In the genomic region with DNA sequence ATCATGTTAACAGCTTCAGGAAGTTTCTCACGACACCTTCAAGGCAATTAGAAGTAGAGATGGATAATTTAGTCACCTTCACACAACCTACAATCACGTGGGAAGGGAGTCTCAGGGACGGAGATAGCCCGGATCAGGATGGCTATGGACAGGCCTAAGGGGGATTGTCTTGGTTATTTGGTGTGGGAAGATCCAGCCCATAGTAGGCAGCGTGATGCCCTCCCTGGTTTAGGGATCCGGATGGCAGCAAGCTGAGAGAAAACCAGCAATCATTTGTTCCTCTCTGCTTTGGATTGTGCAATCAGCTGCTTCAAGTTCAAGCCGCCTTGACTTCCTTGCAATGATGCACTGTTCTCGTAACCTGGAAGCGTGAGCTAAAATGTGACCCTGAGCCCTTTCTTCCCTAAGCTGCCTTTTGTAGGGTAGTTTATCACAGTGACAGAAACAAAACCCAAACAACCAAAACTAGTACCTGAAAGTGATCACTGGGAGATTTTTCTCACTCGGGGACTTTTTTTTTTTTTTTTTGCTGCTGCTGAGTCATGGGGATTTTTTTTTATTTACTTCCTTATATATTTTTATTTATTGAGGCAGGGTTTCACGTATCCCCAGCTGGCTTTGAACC, we compare ENCODE assay signal across 11 mouse cellular contexts. TPM values are rescaled to one million over a fixed set of nuclear protein-coding genes. Genes with fewer than 3 reads are reported as not detected.
DNase-seq lines count a peak whose midpoint lies in the region; ATAC-seq and TF ChIP-seq lines count a peak whose summit lies in the region.
"Had no signal": no experiment of that assay in that cellular context is flagged by ENCODE, and none has a peak within 500 bp of the region (broad histone marks: within the 10 kb centered on the region; RNA-seq: fewer than 3 reads in every experiment).

No protein-coding gene starts in this region.

- WGBS in embryonic facial prominence, embryonic 14.5 days = 70% methylated on average over 11 of the region's 11 CpGs
- 72% methylated on average over 11 of the region's 11 CpGs for WGBS in embryonic facial prominence, embryonic 10.5 days
- WGBS in midbrain, embryonic 15.5 days = 69% methylated on average over 11 of the region's 11 CpGs

- no peak overlapping the region for H3K27ac ChIP-seq in embryonic facial prominence, embryonic 14.5 days (replicated peaks; ENCODE audit: low read depth, low read length)
- H3K27ac ChIP-seq in embryonic facial prominence, embryonic 10.5 days (replicated peaks) = no peak overlapping the region
- H3K27ac ChIP-seq in layer of hippocampus, adult 2 months = peak overlapping the region; percentile 71
- H3K27ac ChIP-seq in midbrain, embryonic 15.5 days = no peak overlapping the region
- H3K27ac ChIP-seq: hindbrain, embryonic 10.5 days had no signal

- no peaks in the 10 kb centered on the region for H3K36me3 ChIP-seq in embryonic facial prominence, embryonic 14.5 days (ENCODE audit: control insufficient read depth, insufficient read depth, low read length)
- H3K36me3 ChIP-seq in embryonic facial prominence, embryonic 10.5 days (replicated peaks) = no peaks in the 10 kb centered on the region
- H3K36me3 ChIP-seq in megakaryocyte, embryonic 14.5 days (replicated peaks; ENCODE audit: low read length) = peaks cover 16% of the 10 kb centered on the region
- H3K36me3 ChIP-seq in midbrain, embryonic 15.5 days (replicated peaks) = no peaks in the 10 kb centered on the region
- H3K36me3 ChIP-seq: hindbrain, embryonic 10.5 days had no signal

- no peaks in the 10 kb centered on the region for H3K9me3 ChIP-seq in embryonic facial prominence, embryonic 14.5 days (ENCODE audit: control insufficient read depth, low read length)
- no peaks in the 10 kb centered on the region for H3K9me3 ChIP-seq in embryonic facial prominence, embryonic 10.5 days
- H3K9me3 ChIP-seq in megakaryocyte, embryonic 14.5 days = no peaks in the 10 kb centered on the region
- H3K9me3 ChIP-seq in midbrain, embryonic 15.5 days = no peaks in the 10 kb centered on the region
- H3K9me3 ChIP-seq: hindbrain, embryonic 10.5 days had no signal

- H3K4me3 ChIP-seq in embryonic facial prominence, embryonic 14.5 days (ENCODE audit: low read depth, low read length) = no peak overlapping the region
- no peak overlapping the region; the same call in 1 of the 2 replicates for H3K4me3 ChIP-seq in embryonic facial prominence, embryonic 10.5 days
- no peak overlapping the region for H3K4me3 ChIP-seq in layer of hippocampus, adult 2 months
- peak overlapping the region; percentile 94 for H3K4me3 ChIP-seq in megakaryocyte, embryonic 14.5 days (replicated peaks)
- H3K4me3 ChIP-seq in midbrain, embryonic 15.5 days = no peak overlapping the region

- intact Hi-C loops in left cerebral cortex, postnatal 14 days (cut with DNase I) = no loop called here

- H3K4me2 ChIP-seq in embryonic facial prominence, embryonic 14.5 days (ENCODE audit: low read depth, low read length) = peak overlapping the region; percentile 62; the same call in 1 of the 2 replicates
- no peak overlapping the region for H3K4me2 ChIP-seq in midbrain, embryonic 15.5 days

- no peak for ATAC-seq in embryonic facial prominence, embryonic 14.5 days (ENCODE audit: low read depth)
- ATAC-seq in midbrain, embryonic 15.5 days (replicated peaks) = no peak

- DNase-seq in embryonic facial prominence, embryonic 14.5 days (ENCODE audit: low spot score) = no peak
- no peak for DNase-seq in embryonic facial prominence, embryonic 10.5 days (ENCODE audit: low spot score)
- no peak for DNase-seq in layer of hippocampus, adult 2 months (ENCODE audit: low spot score in 2 of 2)
- DNase-seq in layer of hippocampus, adult 8-10 months (ENCODE audit: low spot score in 2 of 2) = no peak
- peak; percentile 88 for DNase-seq in induced T-regulatory cell, adult 2 months (ENCODE audit: low read depth)
- no peak for DNase-seq in left cerebral cortex, postnatal 14 days (ENCODE audit: low spot score in 2 of 2)
- DNase-seq: cerebellum, adult 9-11 months; right cerebral cortex, postnatal 4 days had no signal

- H3K9ac ChIP-seq in embryonic facial prominence, embryonic 14.5 days (ENCODE audit: low read depth, low read length) = no peak overlapping the region
- H3K9ac ChIP-seq in midbrain, embryonic 15.5 days = no peak overlapping the region

- no peak for TF ChIP-seq CTCF in layer of hippocampus, adult 2 months (conservative IDR thresholded peaks at IDR 0.05)

- H3K27me3 ChIP-seq in embryonic facial prominence, embryonic 14.5 days (replicated peaks; ENCODE audit: control insufficient read depth, insufficient read depth, low read length) = peaks cover 5% of the 10 kb centered on the region
- H3K27me3 ChIP-seq in embryonic facial prominence, embryonic 10.5 days (replicated peaks; ENCODE audit: low read depth, poor library complexity, severe bottlenecking) = peaks cover 30% of the 10 kb centered on the region
- H3K27me3 ChIP-seq in megakaryocyte, embryonic 14.5 days (replicated peaks) = no peaks in the 10 kb centered on the region
- 0 out of 2 replicates have a peak, but pooled peaks cover 8% of the 10 kb centered on the region for H3K27me3 ChIP-seq in midbrain, embryonic 15.5 days (replicated peaks)

- peaks cover 7% of the 10 kb centered on the region; the same call in 1 of the 2 replicates for H3K4me1 ChIP-seq in embryonic facial prominence, embryonic 14.5 days (ENCODE audit: control insufficient read depth, insufficient read depth, low read length)
- peaks cover 9% of the 10 kb centered on the region for H3K4me1 ChIP-seq in embryonic facial prominence, embryonic 10.5 days
- H3K4me1 ChIP-seq in megakaryocyte, embryonic 14.5 days = peaks cover 55% of the 10 kb centered on the region
- no peaks in the 10 kb centered on the region for H3K4me1 ChIP-seq in midbrain, embryonic 15.5 days

RNA-seq across cellular contexts. Expression of gene Srgn, which starts 18.1 kb away (rescaled TPM):
- polyA plus RNA-seq in embryonic facial prominence, embryonic 14.5 days (2014; fragmentation: Nextera tagmentation; extraction: Ambion mirVana) = 32.4 and 38.8 TPM in 2 replicates
- polyA plus RNA-seq in embryonic facial prominence, embryonic 10.5 days (2016; fragmentation: Nextera tagmentation; extraction: Ambion mirVana) = 2.0 and 3.3 TPM in 2 replicates
- 1 to 10 TPM; 4.7 to 6.9 TPM for total RNA-seq in layer of hippocampus, adult 2 months (2021)
- 10 to 100 TPM in 2 of 4 experiments, 1 to 10 TPM in 2; 7.1 to 29.2 (median 16.0) TPM for total RNA-seq in layer of hippocampus, adult 8-10 months (2022)
- polyA plus RNA-seq in megakaryocyte, embryonic 14.5 days (2012; ENCODE audit: insufficient read depth, low replicate concordance) = 95.0 and 696 TPM in 2 replicates
- polyA plus RNA-seq in midbrain, embryonic 15.5 days (2015; fragmentation: Nextera tagmentation; extraction: Ambion mirVana) = 10.5 and 12.1 TPM in 2 replicates
- 10 to 100 TPM in 1 of 2 experiments, 1 to 10 TPM in 1; 9.7 to 11.1 TPM for total RNA-seq in left cerebral cortex, postnatal 14 days (2021)

RNA-seq across cellular contexts. Expression of gene Vps26a, which starts 22.5 kb away (rescaled TPM):
- polyA plus RNA-seq in embryonic facial prominence, embryonic 14.5 days (2014; fragmentation: Nextera tagmentation; extraction: Ambion mirVana) = 71.0 and 75.3 TPM in 2 replicates
- polyA plus RNA-seq in embryonic facial prominence, embryonic 10.5 days (2016; fragmentation: Nextera tagmentation; extraction: Ambion mirVana) = 83.2 and 84.7 TPM in 2 replicates
- 10 to 100 TPM; 45.3 to 48.0 TPM for total RNA-seq in layer of hippocampus, adult 2 months (2021)
- 10 to 100 TPM; 45.6 to 52.7 (median 50.1) TPM for total RNA-seq in layer of hippocampus, adult 8-10 months (2022)
- polyA plus RNA-seq in megakaryocyte, embryonic 14.5 days (2012; ENCODE audit: insufficient read depth, low replicate concordance) = 1.1 and 8.9 TPM in 2 replicates
- 52.6 and 55.0 TPM in 2 replicates for polyA plus RNA-seq in midbrain, embryonic 15.5 days (2015; fragmentation: Nextera tagmentation; extraction: Ambion mirVana)
- total RNA-seq in left cerebral cortex, postnatal 14 days (2021) = 10 to 100 TPM; 45.5 to 46.5 TPM

RNA-seq across cellular contexts. Expression of gene Supv3l1, which starts 59.6 kb away (rescaled TPM):
- polyA plus RNA-seq in embryonic facial prominence, embryonic 14.5 days (2014; fragmentation: Nextera tagmentation; extraction: Ambion mirVana) = 23.8 and 29.8 TPM in 2 replicates
- 28.5 and 32.4 TPM in 2 replicates for polyA plus RNA-seq in embryonic facial prominence, embryonic 10.5 days (2016; fragmentation: Nextera tagmentation; extraction: Ambion mirVana)
- total RNA-seq in layer of hippocampus, adult 2 months (2021) = 10 to 100 TPM; 24.0 to 26.9 TPM
- total RNA-seq in layer of hippocampus, adult 8-10 months (2022) = 10 to 100 TPM; 21.6 to 27.3 (median 26.8) TPM
- polyA plus RNA-seq in megakaryocyte, embryonic 14.5 days (2012; ENCODE audit: insufficient read depth, low replicate concordance) = 10.9 TPM in 2 replicates
- polyA plus RNA-seq in midbrain, embryonic 15.5 days (2015; fragmentation: Nextera tagmentation; extraction: Ambion mirVana) = 19.8 and 21.1 TPM in 2 replicates
- 10 to 100 TPM; 22.6 to 23.2 TPM for total RNA-seq in left cerebral cortex, postnatal 14 days (2021)

RNA-seq across cellular contexts. Expression of gene 4930507D05Rik, which starts 59.9 kb away (rescaled TPM):
- 0.60 and 0.88 TPM in 2 replicates for polyA plus RNA-seq in embryonic facial prominence, embryonic 14.5 days (2014; fragmentation: Nextera tagmentation; extraction: Ambion mirVana)
- polyA plus RNA-seq in embryonic facial prominence, embryonic 10.5 days (2016; fragmentation: Nextera tagmentation; extraction: Ambion mirVana) = 0.90 and 1.2 TPM in 2 replicates
- total RNA-seq in layer of hippocampus, adult 2 months (2021) = 1 to 10 TPM; 1.1 to 1.4 TPM
- 1 to 10 TPM in 3 of 4 experiments, under 1 TPM in 1; 0.92 to 1.2 (median 1.1) TPM for total RNA-seq in layer of hippocampus, adult 8-10 months (2022)
- polyA plus RNA-seq in megakaryocyte, embryonic 14.5 days (2012; ENCODE audit: insufficient read depth, low replicate concordance) = not detected in 2 replicates
- polyA plus RNA-seq in midbrain, embryonic 15.5 days (2015; fragmentation: Nextera tagmentation; extraction: Ambion mirVana) = 1.2 and 1.5 TPM in 2 replicates
- total RNA-seq in left cerebral cortex, postnatal 14 days (2021) = 1 to 10 TPM; 2.2 to 3.1 TPM
